Mouse (Mus musculus) right cerebral cortex, postnatal 14 days (tissue): ENCODE data around the gene Srrm2.
"Not testable (repeated sequence)": the region's sequence is repeated elsewhere in the genome, so short reads cannot be mapped to it uniquely, and the experiment has no call there.

Experiments used
- DNase-seq: peaks from one replicate; pipeline ENCODE4 v3.0.0; 2022

The Srrm2 gene

DNA sequence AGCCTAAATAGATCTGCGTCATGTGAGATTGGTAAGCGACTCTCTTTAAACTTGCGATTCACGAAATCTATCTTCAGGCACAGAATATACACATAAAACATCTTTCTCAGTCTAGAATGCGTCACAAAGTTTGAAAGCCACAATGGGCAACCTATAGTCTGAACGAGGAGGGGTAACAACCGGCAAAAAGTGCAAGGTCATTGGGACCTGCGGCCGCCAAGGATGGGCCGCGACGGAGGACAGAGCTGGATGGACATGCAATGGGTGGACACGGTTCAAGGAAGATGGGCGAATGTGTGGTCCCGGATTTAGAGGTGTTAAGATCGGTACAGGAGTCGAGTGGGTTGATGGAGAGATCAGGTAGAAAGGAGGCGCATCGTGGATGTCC lies 19.4 kb upstream of the Srrm2 start:
- no peak for DNase-seq

DNA sequence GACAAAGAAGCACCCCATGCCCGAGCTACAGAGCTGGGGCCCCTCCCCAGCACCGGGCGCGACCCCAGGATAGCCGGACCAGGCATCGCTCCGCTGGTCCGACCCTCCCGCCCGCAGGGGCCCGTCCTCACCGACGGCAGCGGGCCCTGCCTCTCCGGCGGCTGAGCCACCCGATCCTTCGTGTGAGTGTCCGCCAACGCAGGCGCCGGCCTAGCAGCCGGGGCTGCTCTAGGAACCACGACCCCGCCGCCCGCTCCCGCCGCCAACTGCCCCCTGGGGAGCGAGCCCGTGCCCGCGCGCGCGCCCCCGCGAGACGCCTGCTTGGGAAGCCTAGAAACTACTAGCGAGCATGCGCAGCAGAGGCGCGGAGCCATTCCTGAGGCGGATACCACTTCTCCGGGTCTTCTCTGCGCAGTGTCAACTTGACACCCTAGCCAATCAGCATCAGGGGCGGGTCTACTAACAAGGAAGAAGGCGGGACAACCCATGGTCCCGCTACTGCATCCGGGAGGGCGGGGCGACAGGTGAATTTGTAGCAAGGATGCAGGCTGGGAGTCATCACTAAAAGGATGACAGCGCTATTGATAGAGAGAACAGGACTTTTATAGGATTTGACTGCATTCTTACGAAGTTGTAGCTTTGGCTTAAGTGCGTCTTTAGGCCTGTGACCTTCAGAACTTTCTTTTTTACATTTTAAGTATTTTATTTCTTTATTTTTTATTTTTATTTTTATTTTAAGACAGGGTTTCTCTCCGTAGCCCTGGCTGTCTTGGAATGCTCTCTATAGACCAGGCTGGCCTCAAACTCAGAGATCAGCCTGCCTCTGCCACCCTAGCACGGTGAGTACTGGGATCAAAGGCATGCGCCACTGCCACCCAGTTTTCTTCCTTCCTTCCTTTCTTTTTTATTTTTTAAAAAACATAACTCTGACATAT lies 18.8 kb upstream of the Srrm2 start, which contains the start of gene Flywch1:
TSS of gene Flywch1 (minus strand) at position 319 of the 935 bp plus-strand sequence.
- peak; percentile 99 for DNase-seq

DNA sequence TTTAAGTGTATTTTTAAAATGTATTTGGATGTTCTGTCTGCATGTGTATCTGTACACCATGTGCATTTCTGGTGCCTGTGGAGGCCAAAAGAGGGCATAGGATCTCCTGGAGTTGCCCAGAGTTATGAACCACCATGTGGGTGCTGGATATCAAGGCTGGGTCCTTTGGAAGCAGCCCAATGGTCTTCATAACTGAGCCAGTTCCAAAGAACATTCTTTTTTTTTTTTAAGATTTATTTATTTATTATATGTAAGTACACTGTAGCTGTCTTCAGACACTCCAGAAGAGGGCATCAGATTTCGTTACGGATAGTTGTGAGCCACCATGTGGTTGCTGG lies 18.1 kb upstream of the Srrm2 start:
- not testable (repeated sequence) for DNase-seq

- no peak for DNase-seq
Observed at GRCm38 (mm10) chr17:23773676-23774075, 16.7 kb upstream of the Srrm2 start.

DNA sequence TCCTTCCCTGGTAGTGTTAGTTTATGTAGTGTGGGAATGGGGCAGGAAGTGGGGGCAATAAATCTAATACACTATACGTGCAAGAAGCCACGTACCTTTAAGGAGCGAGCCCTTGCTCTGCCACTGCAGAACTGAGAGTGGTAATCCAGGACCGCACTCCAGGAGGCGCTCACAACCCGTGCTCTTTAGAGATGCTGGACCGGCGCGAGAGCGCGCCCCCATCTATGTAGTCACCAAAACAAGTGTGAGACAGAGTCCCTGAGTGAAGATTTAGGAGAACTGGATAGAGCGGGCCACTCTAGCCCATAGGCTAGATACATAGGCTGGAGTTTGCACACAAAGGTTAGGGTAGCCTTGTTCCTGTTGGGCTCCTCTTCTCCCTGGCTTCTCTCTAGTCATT lies 16.2 kb upstream of the Srrm2 start:
- peak; percentile 81 for DNase-seq

- DNase-seq, result no peak
Observed at GRCm38 (mm10) chr17:23776216-23776615, 14.1 kb upstream of the Srrm2 start.

- no peak for DNase-seq
Observed at GRCm38 (mm10) chr17:23777141-23777540, 13.2 kb upstream of the Srrm2 start.

DNA sequence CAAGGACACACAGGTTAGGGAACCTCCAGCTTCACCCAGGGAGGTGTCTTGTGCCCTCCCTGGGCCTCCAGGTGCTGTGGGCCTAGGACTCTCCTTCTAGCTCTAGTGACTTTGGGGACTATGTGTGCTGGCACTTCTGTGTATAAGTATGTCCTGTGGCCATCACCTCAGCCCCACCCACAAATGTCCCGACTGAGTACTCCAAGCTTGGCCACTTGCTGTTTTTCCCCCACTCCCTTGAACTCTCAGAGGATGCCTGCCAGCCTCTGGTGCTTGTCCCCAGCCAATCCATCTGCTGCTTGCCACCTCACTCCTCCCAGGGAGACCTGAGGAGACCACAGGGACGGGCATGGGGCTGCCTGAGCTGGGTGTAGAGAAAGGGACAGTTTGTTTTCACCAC lies 11.9 kb upstream of the Srrm2 start:
- DNase-seq, result no peak

- no peak for DNase-seq
Observed at GRCm38 (mm10) chr17:23783352-23783751, 7.0 kb upstream of the Srrm2 start.

DNA sequence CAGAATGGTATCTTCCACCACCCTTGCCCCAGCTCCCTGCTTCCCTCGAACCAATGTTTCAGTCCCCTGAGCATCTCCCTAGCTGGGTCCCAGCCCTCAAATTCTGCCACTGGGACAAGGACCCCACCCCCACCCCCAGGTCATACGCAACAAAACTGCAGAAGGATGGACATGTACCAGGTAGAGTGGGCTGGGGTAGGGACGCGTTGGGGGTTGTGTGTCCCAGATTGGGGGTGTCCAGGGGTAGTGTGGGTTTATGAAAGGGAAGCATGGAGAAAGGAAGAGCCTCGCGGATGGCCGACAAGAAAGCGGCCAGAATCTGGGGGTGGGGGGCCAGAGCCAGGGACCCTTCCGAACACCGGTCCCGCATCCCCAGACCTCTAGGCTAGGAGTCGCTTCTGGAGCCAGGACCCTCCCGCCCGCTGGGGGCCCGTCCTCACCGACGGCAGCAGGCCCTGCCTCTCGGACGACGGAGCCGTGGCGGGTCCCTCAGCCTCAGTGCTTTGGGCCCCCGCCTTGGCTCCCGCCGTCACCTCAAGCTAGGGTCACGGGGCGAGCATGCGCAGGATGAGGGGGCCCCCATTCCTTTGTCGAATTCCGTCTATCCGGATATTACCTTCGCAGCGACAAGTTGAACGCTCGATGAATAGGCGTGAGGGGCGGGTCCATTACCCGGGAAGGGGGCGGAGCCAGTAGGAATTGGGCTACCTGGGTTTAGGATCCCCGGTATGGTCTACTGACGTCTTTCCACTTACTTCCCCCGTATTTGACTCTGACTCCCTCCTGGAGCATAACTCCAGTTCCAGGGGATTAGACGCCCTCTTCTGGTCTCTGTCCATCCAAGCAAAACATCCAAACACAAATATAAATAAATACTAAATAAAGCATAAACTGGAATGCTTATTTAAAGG lies 4.5 kb upstream of the Srrm2 start, which contains the start of gene Flywch2:
TSS of gene Flywch2 (minus strand) at position 521 of the 911 bp plus-strand sequence.
- peak; percentile 84 for DNase-seq

DNA sequence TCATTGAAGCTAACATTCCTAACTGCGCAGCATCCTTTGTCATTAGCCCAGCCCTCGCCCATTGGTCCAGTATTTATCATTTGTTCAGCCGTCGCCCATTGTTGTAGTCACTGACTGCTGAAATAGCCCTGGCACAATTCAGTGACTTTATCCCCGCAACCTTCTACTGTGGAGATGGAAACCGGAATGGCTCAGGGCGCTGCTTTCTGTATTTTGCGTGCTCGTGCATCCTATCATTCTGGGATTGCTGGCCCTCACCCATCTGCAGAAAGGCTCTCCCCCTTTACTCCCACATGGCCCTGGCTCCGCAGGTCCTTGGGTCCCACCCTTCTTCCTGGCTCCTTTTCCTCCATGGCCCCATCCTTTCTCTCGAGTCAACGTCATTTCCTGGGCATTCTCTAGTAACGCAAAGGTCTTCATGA lies 3.8 kb upstream of the Srrm2 start:
- DNase-seq, result no peak

- no peak for DNase-seq
Observed at GRCm38 (mm10) chr17:23788973-23789372, 1.4 kb upstream of the Srrm2 start.

DNA sequence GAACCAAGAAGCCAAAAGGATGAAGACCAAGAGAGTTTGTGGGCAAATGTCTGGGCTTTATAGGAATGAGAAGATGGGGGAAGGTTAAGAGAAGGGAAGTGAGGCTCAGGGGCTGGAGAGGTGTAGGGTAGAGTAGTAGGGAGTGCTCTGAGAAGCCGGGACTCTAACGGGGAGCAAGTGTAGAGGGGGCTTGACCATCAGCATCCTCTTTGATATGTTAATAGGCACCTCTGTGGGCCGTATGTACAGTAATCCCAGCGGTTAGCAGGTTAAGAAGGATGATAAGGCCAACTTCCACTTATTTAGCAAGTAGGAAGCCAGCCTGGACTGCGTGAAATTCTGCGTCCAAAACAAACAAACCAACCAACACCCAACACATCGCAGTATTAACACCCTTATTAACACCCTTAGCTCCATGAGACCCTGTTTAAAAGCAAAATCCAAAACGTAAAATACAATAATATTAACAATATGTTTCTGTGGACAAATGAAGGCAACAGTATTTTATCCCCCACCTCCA lies 523 bp upstream of the Srrm2 start:
- DNase-seq, result no peak

DNA sequence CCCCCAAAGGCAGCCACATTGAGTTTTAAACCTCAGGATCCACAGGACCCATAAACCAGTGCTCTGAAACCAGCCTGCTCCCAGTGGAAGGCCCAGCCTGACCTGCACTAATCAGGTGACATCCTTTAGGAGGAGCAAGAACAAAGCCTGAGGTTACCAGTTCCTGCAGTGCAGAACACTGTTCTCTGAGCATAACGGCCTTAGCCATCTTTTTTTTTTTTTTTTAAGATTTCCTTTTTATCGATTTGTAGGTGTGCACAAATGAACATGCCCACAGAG lies 686 bp downstream of the Srrm2 start:
- no peak for DNase-seq

GRCm38 (mm10) chr17:23795323-23795722 lies 5.0 kb downstream of the Srrm2 start:
- no peak for DNase-seq

GRCm38 (mm10) chr17:23797316-23797715 lies 7.0 kb downstream of the Srrm2 start:
- DNase-seq, result no peak

- no peak for DNase-seq
Observed at GRCm38 (mm10) chr17:23801627-23802026, 11.3 kb downstream of the Srrm2 start.

GRCm38 (mm10) chr17:23802746-23803365 lies 12.5 kb downstream of the Srrm2 start:
- peak; percentile 96 for DNase-seq

GRCm38 (mm10) chr17:23803366-23804041 lies 13.2 kb downstream of the Srrm2 start:
- DNase-seq, result peak; percentile 90

DNA sequence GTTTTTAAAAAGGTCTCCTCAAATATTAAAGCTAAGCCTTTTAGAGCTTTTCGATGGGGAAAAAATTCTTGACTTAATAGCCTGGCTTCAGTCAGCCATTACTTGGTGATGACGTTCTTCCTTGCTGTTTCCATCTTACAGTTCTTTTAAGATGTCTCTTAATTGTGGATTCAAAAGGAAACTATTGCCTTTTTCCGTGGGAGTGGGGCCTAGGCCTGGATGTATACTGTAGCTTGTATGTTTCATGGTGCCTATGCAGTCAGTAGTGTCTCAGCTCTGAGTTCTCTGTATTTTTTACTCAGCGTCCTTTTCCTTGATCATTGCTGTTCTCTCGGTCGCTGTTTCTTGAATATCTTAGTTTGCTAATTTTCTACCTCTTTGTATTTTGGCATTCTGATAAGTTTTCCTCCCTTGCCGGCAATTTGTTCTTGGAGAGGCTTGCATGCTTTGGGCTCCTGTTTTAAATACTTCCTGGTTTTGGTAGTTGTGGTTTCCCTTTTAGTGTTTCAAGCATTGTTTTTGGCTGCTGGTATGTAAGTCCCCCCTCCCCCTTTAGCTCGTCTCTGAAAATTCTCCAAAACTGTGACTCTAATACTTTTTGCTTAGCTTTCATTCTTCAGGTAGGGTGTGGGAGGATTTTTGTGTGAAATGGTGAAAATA lies 14.2 kb downstream of the Srrm2 start:
- DNase-seq, result no peak

GRCm38 (mm10) chr17:23806867-23807266 lies 16.5 kb downstream of the Srrm2 start:
- DNase-seq, result no peak

GRCm38 (mm10) chr17:23807918-23808317 lies 17.6 kb downstream of the Srrm2 start:
- no peak for DNase-seq
